Mouse (Mus musculus): ENCODE data around the gene Pdx1. TPM values are rescaled to one million over a fixed set of nuclear protein-coding genes. Genes with fewer than 3 reads are reported as not detected.

The Pdx1 gene
- polyA plus RNA-seq (2014; fragmentation: Nextera tagmentation; extraction: Ambion mirVana): not detected in 2 replicates

DNA sequence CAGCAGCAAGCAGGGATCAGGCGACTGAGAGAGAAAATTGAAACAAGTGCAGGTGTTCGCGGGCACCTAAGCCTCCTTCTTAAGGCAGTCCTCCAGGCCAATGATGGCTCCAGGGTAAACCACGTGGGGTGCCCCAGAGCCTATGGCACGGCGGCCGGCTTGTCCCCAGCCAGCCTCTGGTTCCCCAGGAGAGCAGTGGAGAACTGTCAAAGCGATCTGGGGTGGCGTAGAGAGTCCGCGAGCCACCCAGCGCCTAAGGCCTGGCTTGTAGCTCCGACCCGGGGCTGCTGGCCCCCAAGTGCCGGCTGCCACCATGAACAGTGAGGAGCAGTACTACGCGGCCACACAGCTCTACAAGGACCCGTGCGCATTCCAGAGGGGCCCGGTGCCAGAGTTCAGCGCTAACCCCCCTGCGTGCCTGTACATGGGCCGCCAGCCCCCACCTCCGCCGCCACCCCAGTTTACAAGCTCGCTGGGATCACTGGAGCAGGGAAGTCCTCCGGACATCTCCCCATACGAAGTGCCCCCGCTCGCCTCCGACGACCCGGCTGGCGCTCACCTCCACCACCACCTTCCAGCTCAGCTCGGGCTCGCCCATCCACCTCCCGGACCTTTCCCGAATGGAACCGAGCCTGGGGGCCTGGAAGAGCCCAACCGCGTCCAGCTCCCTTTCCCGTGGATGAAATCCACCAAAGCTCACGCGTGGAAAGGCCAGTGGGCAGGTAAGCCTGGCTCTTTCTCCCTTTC is at the start of gene Pdx1:
TSS of gene Pdx1 (plus strand) at position 34 of the 747 bp plus-strand sequence.
- Histone ChIP-seq H3K9me3 (ENCODE audit: control insufficient read depth, low read length) (no peaks in the 10 kb centered on the region), H3K9ac (ENCODE audit: low read depth, low read length) (no peak within 1 kb of the TSS), H3K4me3 (ENCODE audit: low read depth, low read length) (no peak within 1 kb of the TSS; the same call in 1 of the 2 replicates), H3K4me1 (replicated peaks; ENCODE audit: control insufficient read depth, insufficient read depth, low read length) (peaks cover 6% of the 10 kb centered on the region; the same call in 1 of the 2 replicates), H3K27me3 (ENCODE audit: control insufficient read depth, insufficient read depth, low read length) (peaks cover 91% of the 10 kb centered on the region), H3K27ac (ENCODE audit: low read depth, low read length) (no peak within 1 kb of the TSS), H3K36me3 (ENCODE audit: control insufficient read depth, insufficient read depth, low read length) (no peaks in the 10 kb centered on the region), H3K4me2 (replicated peaks; ENCODE audit: low read depth, low read length) (peak within 1 kb of the TSS; percentile 11; the same call in 1 of the 2 replicates)
- ATAC-seq (ENCODE audit: low FRiP score) (peak; percentile 63; the same call in 1 of the 2 replicates), DNase-seq (ENCODE audit: low spot score) (peak; percentile 60)
- under 1% methylated on average over 39 of the region's 44 CpGs for WGBS

DNA sequence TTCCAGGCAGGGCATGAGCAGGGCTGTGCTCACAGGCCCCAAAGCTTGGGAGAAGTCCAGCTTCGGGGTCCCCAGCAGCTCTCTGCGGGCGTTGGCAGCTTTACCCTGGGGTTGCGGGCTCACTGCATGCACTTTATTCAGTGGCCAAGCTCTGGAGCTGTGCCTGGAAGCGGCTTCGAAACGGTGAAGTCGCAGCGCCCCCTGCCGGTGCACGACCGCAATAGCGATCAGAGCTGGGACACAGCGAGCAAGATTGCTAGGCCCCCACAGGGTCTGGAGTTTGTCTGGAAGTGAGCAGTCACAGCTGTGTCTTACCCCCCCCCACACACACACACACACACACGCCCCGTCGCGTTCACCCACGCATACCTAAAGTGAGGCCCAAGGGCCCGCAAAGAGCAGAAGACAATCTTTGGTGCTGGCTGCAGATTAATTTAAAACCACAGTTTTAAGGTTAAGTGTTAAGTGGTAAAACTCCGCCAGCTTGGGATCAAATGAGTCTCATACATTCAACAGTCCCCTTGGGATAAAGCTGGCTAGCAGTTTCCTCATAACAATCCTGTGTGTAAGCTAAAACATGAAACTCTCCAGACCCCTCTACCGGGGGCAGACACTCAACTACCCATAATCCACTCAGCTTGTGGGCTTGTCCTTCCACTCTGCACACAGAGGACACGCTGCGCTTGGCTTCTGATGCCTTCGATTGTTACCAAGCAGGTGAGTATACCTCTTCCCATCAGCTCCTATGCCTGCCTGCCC is 42.2 kb upstream of the Pdx1 start:
- H3K9ac ChIP-seq (ENCODE audit: low read depth, low read length): no peak overlapping the region
- H3K4me3 ChIP-seq (ENCODE audit: low read depth, low read length): no peak overlapping the region
- peaks cover 40% of the 10 kb centered on the region for H3K27me3 ChIP-seq (ENCODE audit: control insufficient read depth, insufficient read depth, low read length)

DNA sequence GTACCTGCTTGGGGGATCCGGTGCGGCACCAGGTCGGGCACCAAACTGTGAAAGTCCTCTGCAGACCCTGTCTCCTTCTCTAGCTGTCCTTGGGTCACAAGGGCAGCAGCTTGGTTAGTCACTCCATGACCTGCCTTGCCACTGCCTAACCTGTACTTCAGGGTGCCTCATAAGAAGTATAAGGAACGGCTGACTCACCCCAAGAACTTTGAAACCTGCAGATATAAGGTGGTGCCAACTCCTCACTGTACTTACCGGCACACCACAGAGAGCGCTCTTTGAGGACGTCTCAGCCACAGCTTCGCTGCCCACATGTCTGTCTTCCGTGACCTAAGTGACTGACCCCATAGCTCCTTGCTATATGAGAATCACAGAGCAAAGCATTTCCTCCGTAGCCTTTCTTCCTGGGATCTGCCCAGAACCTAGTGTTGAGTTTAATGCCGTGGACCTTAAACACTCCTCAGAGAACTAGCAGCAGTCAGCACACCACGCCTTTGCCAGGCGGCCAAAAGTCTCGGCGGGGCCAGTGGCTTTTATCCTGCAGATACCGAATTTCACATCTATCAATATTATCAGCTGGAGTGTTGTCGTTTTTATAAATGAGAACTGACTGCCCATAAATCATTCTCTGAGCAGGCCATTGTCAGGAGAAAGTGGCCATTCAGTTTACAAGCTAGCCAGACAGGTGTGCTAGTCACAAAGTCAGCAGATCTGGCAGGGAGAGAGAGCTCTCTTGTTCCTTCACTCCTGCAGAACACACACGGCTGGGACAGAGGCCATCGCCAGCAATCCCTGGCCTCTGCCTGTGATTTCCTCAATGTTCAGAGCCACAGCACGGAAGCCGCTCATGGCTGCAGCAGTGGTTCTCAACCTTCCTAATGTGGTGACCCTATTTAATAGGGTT is 34.1 kb upstream of the Pdx1 start:
- no peaks in the 10 kb centered on the region for H3K36me3 ChIP-seq (ENCODE audit: control insufficient read depth, insufficient read depth, low read length)
- no peaks in the 10 kb centered on the region for H3K4me1 ChIP-seq (replicated peaks; ENCODE audit: control insufficient read depth, insufficient read depth, low read length)
- no peak overlapping the region for H3K9ac ChIP-seq (ENCODE audit: low read depth, low read length)
- no peak overlapping the region for H3K27ac ChIP-seq (ENCODE audit: low read depth, low read length)
- no peak for ATAC-seq (ENCODE audit: low FRiP score)
- no peak overlapping the region for H3K4me2 ChIP-seq (replicated peaks; ENCODE audit: low read depth, low read length)
- DNase-seq (ENCODE audit: low spot score): no peak
- H3K4me3 ChIP-seq (ENCODE audit: low read depth, low read length): no peak overlapping the region
- no peaks in the 10 kb centered on the region for H3K9me3 ChIP-seq (ENCODE audit: control insufficient read depth, low read length)
- no peaks in the 10 kb centered on the region for H3K27me3 ChIP-seq (ENCODE audit: control insufficient read depth, insufficient read depth, low read length)
- 68% methylated on average over 21 of the region's 21 CpGs for WGBS

More for the DNA sequence above, 42.2 kb upstream of the Pdx1 start:
- H3K4me2 ChIP-seq (replicated peaks; ENCODE audit: low read depth, low read length): no peak overlapping the region
- DNase-seq (ENCODE audit: low spot score) (peak; percentile 93), ATAC-seq (ENCODE audit: low FRiP score) (peak; percentile 59)
- H3K27ac ChIP-seq (ENCODE audit: low read depth, low read length): no peak overlapping the region
- no peaks in the 10 kb centered on the region for H3K36me3 ChIP-seq (ENCODE audit: control insufficient read depth, insufficient read depth, low read length)
- 19% methylated on average over 25 of the region's 25 CpGs for WGBS
- no peaks in the 10 kb centered on the region for H3K9me3 ChIP-seq (ENCODE audit: control insufficient read depth, low read length)
- peaks cover 7% of the 10 kb centered on the region for H3K4me1 ChIP-seq (replicated peaks; ENCODE audit: control insufficient read depth, insufficient read depth, low read length)

DNA sequence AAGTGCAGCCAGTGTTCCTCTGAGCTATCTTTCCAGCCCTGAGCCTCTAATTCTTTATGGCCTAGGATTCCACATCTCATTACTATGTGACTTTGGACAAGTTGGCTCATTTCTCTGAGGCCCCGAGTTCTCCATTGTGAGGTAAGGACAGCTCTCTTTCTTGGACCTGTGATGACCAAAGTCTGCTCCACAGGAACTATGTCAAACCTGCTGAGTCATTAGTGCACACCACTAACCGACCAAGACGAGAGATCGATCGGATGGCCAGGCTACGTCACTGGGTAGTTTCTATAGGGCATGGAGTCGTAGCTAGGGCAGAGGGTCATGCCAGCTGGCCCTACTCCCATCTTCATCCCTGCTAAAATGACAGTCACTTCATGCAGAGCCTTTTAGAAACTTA is 25.9 kb upstream of the Pdx1 start:
- Histone ChIP-seq H3K4me3 (ENCODE audit: low read depth, low read length) (no peak overlapping the region), H3K4me2 (replicated peaks; ENCODE audit: low read depth, low read length) (no peak overlapping the region), H3K27me3 (ENCODE audit: control insufficient read depth, insufficient read depth, low read length) (no peaks in the 10 kb centered on the region), H3K36me3 (ENCODE audit: control insufficient read depth, insufficient read depth, low read length) (no peaks in the 10 kb centered on the region), H3K9ac (ENCODE audit: low read depth, low read length) (no peak overlapping the region), H3K27ac (ENCODE audit: low read depth, low read length) (no peak overlapping the region), H3K4me1 (replicated peaks; ENCODE audit: control insufficient read depth, insufficient read depth, low read length) (no peaks in the 10 kb centered on the region), H3K9me3 (ENCODE audit: control insufficient read depth, low read length) (no peaks in the 10 kb centered on the region)
- no peak for ATAC-seq (ENCODE audit: low FRiP score)
- DNase-seq (ENCODE audit: low spot score): no peak
- WGBS: 88% methylated on average over 7 of the region's 7 CpGs

DNA sequence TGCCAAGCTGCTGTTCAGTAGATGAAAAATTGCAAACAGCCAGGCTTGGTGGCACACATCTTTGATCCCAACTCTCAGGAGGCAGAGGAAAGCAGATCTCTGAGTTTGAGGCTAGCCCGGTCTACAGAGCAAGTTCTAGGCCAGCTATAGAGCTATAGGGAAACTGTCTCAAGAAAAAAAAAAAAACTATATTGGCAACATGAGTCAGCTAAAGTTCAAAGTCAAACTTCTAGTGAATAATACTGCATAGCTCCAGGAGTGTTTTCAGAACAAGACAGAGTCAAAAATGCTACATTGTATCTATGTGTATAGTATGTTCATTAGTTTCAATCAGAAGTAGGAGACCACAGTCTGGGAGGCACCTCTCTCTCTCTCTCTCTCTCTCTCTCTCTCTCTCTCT is 9.6 kb upstream of the Pdx1 start:
- Histone ChIP-seq H3K9ac (ENCODE audit: low read depth, low read length) (no peak overlapping the region), H3K9me3 (ENCODE audit: control insufficient read depth, low read length) (no peaks in the 10 kb centered on the region), H3K4me1 (replicated peaks; ENCODE audit: control insufficient read depth, insufficient read depth, low read length) (no peaks in the 10 kb centered on the region), H3K36me3 (ENCODE audit: control insufficient read depth, insufficient read depth, low read length) (no peaks in the 10 kb centered on the region), H3K4me3 (ENCODE audit: low read depth, low read length) (no peak overlapping the region), H3K27ac (ENCODE audit: low read depth, low read length) (no peak overlapping the region), H3K4me2 (replicated peaks; ENCODE audit: low read depth, low read length) (no peak overlapping the region), H3K27me3 (ENCODE audit: control insufficient read depth, insufficient read depth, low read length) (peaks cover 6% of the 10 kb centered on the region)
- ATAC-seq (ENCODE audit: low FRiP score) (no peak), DNase-seq (ENCODE audit: low spot score) (no peak)
- 100% methylated on average over 1 of the region's 1 CpGs for WGBS

DNA sequence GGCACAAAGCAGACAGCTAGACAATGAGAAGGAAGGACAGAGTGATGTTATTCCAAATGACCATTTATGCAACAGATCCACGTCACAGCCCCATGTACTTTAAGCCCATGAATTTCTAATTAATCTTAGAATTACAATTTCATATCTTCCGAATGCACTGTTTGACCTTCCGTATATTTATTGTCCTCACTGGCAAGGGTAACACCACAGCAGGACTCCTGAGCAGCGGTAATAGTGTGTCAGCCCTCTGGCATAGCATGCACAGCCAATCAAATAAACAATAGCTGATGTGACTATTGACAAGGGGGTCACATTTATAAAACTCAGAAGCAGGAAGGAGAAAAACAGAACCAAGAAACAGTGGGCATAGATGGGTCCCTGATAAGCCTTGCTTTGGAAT is 9.0 kb upstream of the Pdx1 start:
- Histone ChIP-seq H3K4me2 (replicated peaks; ENCODE audit: low read depth, low read length) (no peak overlapping the region), H3K36me3 (ENCODE audit: control insufficient read depth, insufficient read depth, low read length) (no peaks in the 10 kb centered on the region), H3K4me1 (replicated peaks; ENCODE audit: control insufficient read depth, insufficient read depth, low read length) (no peaks in the 10 kb centered on the region), H3K27ac (ENCODE audit: low read depth, low read length) (no peak overlapping the region), H3K9me3 (ENCODE audit: control insufficient read depth, low read length) (no peaks in the 10 kb centered on the region), H3K27me3 (ENCODE audit: control insufficient read depth, insufficient read depth, low read length) (peaks cover 12% of the 10 kb centered on the region), H3K9ac (ENCODE audit: low read depth, low read length) (no peak overlapping the region), H3K4me3 (ENCODE audit: low read depth, low read length) (no peak overlapping the region)
- WGBS: 73% methylated on average over 4 of the region's 4 CpGs
- DNase-seq (ENCODE audit: low spot score) (no peak), ATAC-seq (ENCODE audit: low FRiP score) (no peak)

DNA sequence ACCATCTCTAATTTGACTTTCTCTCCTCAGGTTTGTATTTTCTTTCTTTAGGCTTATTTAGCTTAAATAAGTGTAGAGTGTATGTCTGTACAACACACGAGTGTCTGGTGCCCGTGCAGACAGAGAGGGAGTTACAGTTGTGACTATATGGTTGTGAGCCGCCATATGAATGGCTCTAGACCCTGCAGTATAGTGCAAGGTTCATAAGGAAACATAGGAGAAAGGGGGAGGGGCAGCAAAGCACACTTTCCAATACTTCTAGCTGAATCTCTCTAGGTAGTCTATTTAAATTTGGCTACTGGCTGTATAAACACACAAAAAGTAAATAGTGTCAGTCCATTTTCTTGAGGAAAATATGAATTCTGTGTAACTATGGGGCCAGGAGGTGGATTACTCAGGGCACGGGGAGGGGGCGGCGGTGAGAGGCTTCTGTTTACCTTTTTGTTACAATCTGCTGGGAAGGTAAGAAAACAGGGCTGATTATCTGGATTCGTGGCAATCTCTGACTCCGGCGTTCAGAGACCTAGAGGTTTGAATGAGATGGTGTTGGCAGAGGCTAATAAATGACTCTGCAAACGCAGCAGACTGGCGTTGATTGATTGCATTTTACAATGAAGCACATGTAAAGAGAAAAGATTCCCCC is 7.7 kb upstream of the Pdx1 start:
- ATAC-seq (ENCODE audit: low FRiP score) (no peak), DNase-seq (ENCODE audit: low spot score) (no peak)
- H3K36me3 ChIP-seq (ENCODE audit: control insufficient read depth, insufficient read depth, low read length): no peaks in the 10 kb centered on the region
- peaks cover 23% of the 10 kb centered on the region for H3K27me3 ChIP-seq (ENCODE audit: control insufficient read depth, insufficient read depth, low read length)
- no peak overlapping the region for H3K27ac ChIP-seq (ENCODE audit: low read depth, low read length)
- H3K9me3 ChIP-seq (ENCODE audit: control insufficient read depth, low read length): no peaks in the 10 kb centered on the region
- WGBS: 48% methylated on average over 11 of the region's 11 CpGs
- H3K4me3 ChIP-seq (ENCODE audit: low read depth, low read length): no peak overlapping the region
- H3K4me1 ChIP-seq (replicated peaks; ENCODE audit: control insufficient read depth, insufficient read depth, low read length): no peaks in the 10 kb centered on the region
- no peak overlapping the region for H3K9ac ChIP-seq (ENCODE audit: low read depth, low read length)
- H3K4me2 ChIP-seq (replicated peaks; ENCODE audit: low read depth, low read length): no peak overlapping the region

DNA sequence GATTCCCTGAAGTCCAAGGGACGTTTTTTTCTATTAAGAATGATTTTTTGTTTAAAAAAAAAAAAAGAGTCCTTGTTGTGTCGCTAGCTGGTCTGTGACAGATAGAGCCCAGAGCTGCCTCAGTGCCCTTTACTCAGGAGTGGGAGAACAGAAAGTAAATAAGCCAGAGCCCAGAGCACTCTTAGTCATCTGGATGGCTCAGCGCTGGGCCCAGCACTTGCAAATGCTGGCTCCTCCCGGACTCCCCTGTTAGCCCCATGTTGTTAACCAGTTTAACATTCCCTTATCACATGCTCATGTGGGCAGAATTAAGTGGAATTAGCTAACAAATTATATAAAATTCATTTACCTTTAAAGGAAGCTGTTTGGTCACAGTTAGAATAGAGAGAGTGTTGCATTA is 5.8 kb upstream of the Pdx1 start:
- no peak overlapping the region for H3K27ac ChIP-seq (ENCODE audit: low read depth, low read length)
- peaks cover 42% of the 10 kb centered on the region for H3K27me3 ChIP-seq (ENCODE audit: control insufficient read depth, insufficient read depth, low read length)
- WGBS: 51% methylated on average over 4 of the region's 4 CpGs
- H3K9me3 ChIP-seq (ENCODE audit: control insufficient read depth, low read length): no peaks in the 10 kb centered on the region
- H3K9ac ChIP-seq (ENCODE audit: low read depth, low read length): no peak overlapping the region
- no peak for ATAC-seq (ENCODE audit: low FRiP score)
- H3K4me1 ChIP-seq (replicated peaks; ENCODE audit: control insufficient read depth, insufficient read depth, low read length): no peaks in the 10 kb centered on the region
- no peak overlapping the region for H3K4me3 ChIP-seq (ENCODE audit: low read depth, low read length)
- H3K36me3 ChIP-seq (ENCODE audit: control insufficient read depth, insufficient read depth, low read length): no peaks in the 10 kb centered on the region
- DNase-seq (ENCODE audit: low spot score): no peak
- H3K4me2 ChIP-seq (replicated peaks; ENCODE audit: low read depth, low read length): no peak overlapping the region

Data from hindbrain, embryonic 11.5 days (tissue).